Mouse (Mus musculus) c-Kit-positive CD71-positive TER-119-positive erythroid progenitor cells, embryonic 14.5 days (primary cell): ENCODE measurements around the gene Zfhx3.

Source experiments
- DNase-seq: peaks from one replicate; pipeline ENCODE4 v3.0.0-alpha.2; 2013; ENCODE audit warnings: low spot score

The Zfhx3 gene

DNA sequence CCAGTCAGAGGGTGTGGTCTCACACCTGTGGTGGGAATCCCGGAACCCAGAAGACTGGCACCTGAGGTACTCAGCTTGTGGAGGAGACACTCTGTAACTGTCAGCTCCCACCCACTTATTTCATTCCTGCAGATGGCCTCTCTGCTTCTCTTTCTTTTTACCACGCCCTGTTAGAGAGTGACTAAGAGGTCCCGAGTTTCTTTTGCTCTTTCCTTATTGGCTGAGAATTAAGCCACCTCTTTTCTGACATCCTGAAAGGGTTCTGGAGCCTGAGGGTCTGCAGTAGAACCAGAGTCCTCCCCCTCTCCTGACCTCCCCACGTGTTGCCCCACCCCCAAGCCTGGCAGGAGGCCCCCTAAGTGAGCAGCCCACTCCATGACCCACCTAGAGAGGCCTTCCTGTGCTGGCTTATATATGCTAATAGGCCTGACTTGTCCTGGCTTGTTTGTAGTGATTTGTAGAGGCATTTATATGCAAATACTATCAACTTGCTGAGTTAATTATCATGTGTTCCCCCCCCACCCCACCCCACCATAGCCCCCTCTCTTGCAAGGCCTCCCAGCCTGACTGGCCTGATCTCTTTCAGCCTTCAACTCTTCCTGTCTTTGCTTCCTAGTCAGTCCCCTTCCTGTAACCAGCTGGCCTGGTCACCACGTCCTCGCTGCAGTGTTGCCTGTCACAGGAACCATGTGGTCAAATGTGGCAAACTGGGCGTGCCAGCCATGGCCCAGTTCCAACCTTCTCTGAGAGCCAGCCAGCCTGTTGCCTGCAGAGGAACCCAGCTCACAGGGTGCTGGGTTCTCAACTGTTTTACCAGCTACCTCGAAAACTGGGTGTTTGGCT is 780.4 kb downstream of the Zfhx3 start:
- no peak for DNase-seq

DNA sequence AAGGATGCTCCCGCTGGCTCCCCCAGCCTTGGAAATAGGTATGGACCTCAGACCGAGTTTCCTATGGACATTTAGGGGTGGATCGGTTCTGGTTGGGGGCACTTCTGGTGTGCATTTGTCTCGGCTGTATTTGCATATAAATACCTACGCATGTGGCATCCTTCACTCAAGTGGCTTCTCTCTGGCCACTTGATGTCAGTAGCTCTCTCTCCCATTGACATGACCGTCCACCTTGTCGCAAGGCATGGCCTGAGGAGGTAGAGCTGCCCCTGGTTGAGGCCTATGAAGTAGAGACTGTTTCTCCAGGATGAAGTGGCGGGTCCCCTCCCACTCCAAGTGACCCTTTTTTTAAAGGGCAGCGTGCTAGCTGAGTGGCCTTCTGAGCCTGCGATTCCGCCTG is 781.2 kb downstream of the Zfhx3 start:
- no peak for DNase-seq

DNA sequence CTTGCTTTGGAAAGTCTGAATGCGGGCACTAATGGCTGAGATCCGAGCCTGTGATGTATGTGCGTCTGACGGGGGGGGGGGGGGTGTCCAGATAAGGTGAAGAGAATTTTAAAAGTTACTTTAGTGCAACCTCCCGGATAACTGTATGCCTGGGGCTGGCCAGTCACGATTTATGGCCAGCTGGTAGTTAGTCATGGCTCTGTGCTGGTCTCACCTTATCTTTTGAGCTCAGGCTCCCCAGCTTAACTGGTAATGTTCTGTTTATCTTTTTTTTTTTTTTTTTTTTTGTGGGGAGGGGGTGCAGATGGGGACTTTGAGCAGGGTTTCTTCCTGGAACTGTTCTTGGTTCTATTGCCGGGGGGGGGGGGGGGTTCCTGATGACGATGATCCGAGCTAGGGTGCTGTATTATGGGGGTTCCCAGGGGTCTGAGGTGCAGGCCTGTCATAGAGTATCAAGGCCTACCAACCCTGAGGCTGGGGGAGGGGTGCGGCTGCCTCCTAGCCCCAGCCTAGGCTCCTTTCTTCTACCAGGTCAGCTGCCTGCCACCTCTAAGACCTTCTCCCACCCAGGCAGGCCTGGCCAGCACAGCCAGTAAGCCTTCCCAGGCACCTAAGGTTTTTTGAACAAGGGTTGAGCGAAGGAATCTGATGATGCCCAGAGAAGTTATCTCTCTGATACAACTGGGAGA is 782.5 kb downstream of the Zfhx3 start:
- DNase-seq: no peak

DNA sequence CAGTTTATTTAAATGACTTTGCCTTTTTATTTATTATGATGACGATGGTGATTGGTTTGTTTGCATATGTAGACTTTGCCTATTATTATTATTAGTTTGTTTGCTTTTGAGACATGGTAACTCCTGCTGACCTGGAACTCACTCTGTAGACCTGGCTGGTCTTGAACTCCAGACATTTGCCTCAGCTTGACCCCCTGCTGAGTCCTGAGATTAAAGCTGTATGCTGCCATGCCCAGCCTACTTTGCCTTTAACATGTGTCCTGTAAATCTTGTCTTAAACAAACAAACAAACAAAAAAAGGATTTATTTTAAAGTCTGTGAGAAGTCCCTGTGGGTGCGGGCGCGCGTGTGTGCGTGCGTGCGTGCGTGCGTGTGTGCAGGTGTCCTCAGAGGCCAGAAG is 783.2 kb downstream of the Zfhx3 start:
- no peak for DNase-seq

DNA sequence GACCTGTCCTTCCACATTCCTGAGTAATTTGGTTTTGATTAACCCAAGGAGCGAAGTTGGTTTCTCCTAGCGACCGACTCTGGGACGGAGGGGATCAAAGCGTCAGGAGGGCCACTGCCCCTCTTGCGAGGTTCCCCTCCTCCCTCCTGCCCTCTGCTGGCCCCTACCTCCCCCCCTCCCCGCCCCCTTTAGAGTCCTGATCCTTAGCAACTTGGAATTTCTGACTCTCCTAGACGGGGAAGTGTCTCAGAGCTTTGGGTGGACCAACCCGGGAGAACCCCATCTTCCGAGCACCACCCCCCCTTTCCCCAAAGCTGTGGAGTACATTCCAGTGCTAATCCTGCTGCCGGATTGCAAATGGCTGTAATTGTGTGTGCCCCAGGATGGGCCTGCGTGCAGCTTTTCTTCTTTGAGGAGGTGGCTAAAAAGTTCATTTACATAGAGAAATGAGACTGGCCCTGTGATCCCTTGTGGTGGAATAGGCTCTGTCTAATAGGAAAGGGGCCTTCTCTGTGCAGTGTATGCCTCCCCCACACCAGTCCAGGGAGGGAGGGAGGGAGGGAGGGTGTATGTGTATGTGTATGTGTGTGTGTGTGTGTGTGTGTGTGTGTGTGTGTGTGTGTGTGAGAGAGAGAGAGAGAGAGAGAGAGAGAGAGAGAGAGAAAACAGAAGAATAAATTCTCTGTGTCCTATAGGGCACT is 784.2 kb downstream of the Zfhx3 start:
- no peak for DNase-seq

DNA sequence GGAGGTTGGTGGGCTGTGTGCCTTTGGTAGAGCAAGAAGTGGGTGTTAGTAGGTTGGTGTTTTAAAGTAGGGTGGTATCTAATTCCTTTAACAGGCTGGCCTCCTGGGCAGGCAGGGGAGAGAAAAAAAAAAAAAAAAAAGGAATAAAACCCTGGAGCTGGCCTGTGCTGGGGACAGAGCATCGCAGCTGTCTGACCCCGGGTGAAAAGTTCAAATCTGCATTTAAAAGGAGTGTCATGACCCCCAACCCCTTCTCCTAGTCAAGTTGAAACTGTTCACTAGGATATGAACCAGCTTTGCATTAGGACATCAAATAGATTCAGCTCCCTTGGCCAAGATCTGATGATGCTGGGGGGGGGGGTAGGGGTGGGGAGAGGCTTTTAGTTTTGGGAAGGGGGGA is 786.7 kb downstream of the Zfhx3 start:
- no peak for DNase-seq

DNA sequence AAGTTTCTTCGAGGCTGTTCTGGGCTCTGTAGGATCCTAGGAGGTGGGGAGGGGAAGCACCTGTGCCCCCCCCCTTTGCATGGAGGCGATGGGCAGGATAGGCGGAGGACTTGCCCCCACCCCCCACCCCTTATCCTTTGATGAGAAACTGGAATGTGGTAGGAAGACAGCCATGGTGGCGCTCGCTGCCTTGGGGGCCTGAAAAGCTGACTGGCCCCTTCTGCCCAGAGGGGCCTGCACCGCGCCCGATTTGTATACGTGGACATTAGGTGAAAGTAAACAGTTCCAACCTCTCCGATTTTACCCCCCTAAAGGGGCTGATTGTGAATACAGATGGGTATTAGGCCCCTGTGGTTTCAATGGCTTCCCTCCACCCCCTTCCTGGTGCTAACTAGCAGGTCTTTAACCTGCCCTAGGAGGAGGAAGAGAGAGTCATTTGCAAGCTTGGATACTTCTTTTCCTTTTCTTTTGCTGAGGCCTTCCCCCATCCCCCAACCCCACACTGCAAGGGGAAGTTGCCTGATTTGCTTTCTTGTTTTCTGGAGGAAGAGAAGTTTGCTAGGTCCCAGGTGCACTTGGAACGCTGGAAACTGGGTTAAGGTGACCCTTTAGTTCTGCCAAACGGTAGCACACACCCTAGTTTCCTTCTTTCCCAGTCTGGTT is 787.4 kb downstream of the Zfhx3 start:
- no peak for DNase-seq

DNA sequence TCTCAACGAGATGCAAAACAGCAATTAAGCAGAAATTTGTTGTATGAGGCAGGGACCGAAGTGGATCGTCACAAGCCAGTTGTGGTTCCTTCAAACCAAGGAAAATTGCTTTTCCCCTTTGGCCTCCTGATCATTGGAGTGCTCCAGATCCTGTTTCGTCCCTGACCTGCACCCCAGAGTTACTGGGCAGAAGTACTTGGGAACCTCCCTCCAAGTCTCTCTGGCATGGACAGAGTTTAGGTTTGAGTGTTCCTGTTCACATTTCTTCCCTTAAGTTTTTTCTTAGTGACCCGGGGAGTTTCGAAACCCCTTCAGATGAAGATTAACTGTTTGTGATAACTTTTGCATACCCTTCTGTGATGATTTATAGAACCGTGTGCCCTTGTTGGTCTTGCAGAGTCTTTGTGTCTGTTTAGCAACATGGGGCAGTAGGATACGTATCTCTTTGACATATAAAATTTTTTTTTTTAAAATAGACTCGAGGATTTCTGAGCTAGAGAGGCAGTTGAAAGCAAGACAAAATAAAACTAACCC is 788.5 kb downstream of the Zfhx3 start:
- no peak for DNase-seq

DNA sequence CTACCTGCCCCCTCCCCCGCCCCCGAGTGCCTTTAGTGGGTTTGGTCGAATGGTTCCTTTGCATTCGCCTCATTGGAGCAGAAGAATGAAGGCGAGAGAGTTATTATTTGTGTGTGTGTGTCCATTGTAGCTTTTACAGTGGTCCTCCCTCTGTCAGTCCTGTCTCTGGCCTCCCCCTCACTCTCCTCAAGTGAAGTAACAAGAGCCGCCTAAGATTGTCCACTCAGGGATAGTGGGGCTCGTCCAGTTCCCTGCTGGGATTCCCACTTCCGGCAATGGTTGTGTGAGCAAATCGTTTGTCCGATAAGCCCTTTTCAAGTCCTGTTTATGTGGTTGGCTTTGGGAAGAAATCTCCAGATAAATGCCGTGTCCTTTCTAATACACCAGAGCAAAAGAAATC is 790.1 kb downstream of the Zfhx3 start:
- no peak for DNase-seq

DNA sequence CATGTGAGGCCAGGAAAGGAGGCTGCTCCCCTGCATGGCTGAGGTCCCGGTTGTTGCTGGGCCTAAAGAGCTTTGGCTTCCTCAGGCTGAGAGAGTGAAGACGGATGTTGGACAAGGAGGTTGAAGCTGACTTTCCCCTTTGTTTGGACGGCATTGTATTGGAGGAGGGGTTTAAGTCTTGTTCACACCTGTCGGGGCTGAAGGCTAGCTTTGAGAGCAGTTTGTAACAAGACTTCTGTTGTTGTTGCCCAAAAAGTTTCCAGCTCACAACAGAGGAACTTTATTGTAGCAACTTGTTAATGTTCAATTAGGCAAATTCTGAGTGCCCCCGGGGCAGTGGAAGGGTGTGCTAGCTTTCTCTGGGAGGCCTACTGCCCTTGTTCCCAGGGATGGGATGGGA is 790.9 kb downstream of the Zfhx3 start:
- DNase-seq: no peak

DNA sequence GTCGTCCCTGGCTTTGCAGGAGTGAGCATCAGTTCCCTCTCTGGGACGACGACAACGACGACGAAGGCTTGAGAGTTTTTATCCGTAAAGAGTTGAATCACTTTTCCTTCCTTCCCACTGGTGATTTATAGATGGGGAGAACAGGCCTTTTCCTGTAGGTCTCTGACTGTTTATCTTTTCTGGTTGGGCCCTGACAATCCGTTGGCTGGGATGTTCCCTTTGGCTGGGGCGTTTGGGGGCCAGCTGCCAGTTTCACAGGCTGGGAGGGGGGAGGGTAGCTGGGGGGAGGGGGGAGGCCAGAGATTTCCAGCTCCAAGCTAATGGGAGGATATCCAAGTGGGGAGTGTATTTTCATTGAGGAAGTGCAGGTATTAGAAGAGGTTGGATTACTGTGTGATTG is 794.0 kb downstream of the Zfhx3 start:
- DNase-seq: no peak

DNA sequence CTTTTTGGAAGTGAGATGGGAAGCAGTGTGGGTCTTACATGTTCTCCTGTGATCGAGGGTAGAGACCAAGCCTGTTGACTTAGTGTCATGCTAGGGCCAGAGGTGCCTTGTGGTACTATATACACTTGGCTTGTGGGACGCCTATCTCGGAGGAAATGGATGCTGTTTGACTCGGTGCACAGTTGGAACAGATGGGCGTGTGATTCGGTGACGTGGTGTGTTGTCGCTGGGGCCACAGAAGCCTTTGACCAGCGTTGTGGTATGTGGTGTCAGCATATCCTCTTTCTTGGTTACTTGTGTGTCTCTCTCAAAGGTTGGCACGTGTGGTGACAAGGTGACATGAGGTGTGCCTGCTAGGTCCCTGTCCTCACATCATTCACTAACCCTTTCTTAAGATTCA is 795.7 kb downstream of the Zfhx3 start:
- no peak for DNase-seq

DNA sequence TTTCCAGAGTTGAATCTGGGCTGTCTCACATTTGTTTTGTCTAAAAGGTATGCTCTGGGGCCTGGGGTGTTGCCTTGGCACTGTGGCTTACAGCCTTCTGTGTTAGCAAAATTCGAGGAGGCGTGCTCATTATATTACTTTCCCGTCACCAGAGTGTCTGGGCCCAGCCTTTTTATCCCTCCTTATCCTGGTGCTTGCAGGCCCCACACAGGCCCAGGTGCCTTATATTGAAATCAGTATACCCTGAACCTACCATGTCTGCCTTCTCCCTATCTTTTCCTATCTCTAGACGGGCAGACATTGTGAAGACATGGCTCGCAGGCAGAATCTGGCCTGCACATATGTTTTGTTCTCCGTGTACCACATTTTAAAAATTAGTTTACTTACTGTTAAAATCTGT is 797.1 kb downstream of the Zfhx3 start:
- no peak for DNase-seq

DNA sequence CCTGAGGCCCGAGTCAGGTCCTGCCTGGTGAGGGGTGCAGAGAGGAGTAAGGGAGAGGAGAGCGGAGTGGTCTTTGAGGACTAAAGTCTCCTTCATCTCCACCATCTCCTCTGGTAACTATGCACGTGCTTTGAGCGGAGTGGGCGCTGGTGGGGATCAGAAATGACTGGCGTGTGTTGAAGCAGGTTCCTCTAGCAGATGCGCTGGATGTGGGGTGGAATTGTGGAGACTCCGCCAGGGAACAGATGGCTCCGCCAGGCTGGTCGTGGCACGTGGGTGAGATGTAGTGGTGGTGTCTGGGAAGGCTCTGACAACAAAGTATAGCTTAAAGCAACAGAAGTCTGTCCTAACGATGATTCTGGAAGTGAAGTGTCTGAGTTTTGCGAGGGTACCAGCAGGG is 798.0 kb downstream of the Zfhx3 start:
- DNase-seq: no peak

DNA sequence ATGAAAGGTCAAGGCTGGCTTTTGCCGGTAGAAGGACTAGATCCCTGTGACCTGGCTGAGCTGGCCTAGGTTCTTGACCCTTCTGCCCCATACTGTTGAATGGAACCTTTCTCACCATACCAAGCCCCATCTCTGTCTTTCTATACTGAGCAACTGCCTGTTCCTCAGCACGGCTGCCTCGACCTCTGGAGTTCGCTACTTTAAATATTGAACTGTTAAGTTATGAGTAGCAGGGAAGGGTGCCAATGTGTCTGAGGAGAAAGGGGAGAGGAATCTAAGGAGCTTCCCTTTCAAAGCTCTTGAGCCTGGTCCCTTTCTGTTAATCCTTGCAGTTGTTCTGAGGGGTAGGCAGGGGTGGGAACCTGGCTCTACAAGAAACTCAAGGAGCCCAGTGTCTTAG is 799.2 kb downstream of the Zfhx3 start:
- no peak for DNase-seq

DNA sequence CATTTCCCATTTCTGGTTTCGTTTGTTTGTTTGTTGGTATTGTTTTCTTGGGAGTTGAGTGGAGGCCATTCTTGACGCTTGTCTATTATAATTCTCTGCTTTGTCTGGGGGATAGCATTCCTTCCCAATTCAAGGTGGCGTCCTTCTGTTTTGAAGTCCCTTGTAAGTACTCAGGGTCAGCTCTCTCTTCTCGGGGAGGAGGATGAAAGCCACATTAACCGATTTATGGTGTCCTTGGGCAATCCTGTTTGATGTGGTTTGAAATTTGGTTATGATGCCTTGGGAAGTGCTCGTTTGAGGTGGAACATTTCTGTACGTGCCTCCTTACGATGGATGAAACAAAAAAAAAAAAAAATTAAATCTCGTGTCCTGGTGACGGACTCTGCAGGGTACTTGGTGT is 800.0 kb downstream of the Zfhx3 start:
- no peak for DNase-seq

DNA sequence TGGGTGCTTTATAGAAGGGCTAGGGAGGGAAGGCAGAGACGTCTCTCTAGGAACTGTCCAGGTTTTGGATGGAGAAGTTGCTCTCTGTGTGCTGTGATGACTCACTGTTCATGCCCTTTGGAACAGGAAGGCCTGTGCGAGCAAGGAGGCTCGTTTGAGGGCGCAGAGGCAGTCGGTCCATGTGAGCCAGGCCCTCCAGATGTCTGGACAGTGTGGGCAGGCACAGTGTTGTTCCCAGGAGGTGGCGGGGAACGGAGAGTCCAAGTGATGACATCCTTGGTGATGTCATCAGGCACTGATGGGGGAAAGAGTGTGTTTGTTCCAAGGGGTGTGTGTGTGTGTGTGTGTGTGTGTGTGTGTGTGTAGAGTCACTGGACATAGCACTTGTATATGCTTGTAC is 800.8 kb downstream of the Zfhx3 start:
- DNase-seq: no peak

DNA sequence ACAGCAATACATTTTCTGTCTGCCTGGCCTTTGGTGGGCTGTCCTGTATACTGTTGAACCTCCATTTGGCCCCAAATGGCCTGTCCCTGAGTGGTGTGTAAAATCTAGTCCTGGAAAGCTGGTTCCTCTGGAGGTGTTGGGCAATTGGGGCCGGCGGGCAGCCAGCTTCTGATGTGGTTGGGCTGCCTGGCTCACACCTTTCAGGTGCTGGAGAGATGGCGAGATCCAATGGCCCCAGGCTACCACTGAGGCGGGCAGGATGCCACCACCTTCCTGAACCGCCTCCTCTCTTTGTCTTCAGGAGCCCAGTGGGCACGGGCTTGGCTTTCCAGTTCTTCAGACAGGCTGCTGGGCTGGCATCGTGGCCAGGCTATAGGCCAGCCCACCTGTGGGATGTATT is 803.1 kb downstream of the Zfhx3 start:
- no peak for DNase-seq

DNA sequence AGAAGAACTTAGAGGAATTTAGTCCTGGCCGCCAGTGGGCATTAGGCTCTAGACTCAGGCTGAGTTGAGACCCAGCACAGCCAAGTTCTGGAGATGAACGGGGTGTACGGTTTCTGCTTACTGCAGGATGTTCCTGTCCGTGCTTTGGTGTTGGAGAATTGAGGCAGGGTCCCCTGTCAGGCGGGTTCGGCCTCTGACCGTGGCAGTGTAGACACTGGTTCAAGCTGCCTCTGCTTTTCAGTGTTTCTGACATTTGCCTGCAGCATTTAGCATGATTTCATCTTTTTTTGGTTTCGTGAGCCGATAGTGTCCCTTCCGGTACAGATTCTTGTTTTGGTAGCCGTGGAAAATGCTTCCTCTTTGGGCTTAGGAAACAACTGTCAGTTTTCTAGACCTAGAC is 805.7 kb downstream of the Zfhx3 start:
- no peak for DNase-seq

DNA sequence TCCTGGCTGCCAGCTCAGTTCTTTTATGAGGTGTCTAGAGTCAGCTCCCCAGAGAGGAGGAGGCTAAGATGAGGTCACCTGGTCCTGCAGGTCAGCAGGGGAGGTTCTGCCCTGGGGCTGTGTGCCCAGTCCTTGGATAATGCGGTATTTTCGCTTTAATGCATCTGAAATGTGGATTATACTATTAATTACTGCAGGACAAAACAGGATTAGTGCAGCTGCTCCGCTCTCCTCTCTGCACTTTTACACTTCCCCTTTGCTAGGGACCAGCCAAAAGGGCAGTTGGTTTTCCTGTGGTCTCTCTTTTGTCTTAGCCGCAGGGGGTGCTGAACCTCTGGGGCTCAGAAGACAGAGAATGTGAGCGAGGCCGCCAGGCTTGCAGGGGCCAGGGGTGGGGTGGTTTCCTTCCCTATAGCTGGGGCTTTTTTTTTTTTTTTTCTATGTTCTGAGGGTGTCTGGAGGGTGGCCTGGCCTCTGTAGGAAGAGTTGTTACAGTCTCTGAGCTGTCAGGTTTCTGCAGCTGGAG is 806.5 kb downstream of the Zfhx3 start:
- no peak for DNase-seq

DNA sequence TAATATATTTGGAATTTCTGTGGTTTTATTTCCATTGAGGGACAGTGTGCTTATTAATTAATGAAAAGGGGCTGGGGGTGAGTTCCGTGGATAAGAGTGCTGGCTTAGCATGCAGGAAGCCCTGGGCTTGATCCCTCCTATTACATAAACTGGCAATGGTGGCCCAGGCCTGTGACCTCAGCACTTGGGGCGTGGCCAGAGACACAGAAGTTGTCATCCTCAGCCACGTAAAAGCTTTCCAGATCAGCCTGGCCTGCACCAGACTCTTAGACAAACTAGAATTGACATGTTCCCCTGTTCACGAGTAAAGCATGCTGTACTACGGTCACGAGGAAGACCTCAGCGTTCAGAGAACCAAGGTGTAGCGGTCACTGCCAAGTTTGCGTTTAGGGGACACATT is 808.4 kb downstream of the Zfhx3 start:
- no peak for DNase-seq

DNA sequence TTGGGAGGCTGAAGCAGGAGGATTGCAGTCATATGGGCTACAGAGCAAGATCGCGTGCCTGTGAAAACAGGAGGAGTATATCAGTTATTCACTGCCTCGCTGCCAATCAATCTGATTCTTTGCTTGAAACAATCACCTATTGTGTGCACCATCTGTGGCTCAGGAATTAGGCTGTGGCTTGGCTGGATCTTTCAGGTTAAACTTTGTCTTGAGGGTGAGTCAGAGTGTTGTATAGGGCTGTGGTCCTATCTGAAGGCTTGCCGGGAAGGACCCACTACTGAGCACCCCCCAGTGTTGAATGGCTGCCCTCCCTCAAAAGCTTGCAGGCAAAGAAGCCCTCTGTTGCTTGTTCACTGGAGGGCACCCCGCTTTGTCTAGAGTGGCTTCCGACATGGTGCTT is 812.1 kb downstream of the Zfhx3 start:
- no peak for DNase-seq
